Mouse (Mus musculus) myocyte (in vitro differentiated cells): Measurements from ENCODE around the gene Rnf215.

ENCODE experiments used
- CEBPB ChIP-seq: IDR thresholded peaks from 2 replicates; pipeline ENCODE4 v1.6.1; 2011; ENCODE audit warnings: mild to moderate bottlenecking, moderate library complexity; ENCODE audit not compliant: poor library complexity, insufficient read depth, severe bottlenecking
- E2F4 ChIP-seq: IDR thresholded peaks from one replicate; pipeline ENCODE4 v1.6.1; 2011; ENCODE audit warnings: mild to moderate bottlenecking, control low read depth, moderate library complexity; ENCODE audit not compliant: insufficient read depth
- MAX ChIP-seq: IDR thresholded peaks from one replicate; pipeline ENCODE4 v1.6.1; 2011; ENCODE audit warnings: low read depth, mild to moderate bottlenecking, control low read depth
- MYOD1 ChIP-seq, 3 experiments: IDR thresholded peaks; one replicate each; pipeline ENCODE4 v1.6.1; 2011; ENCODE audit warnings: control low read depth in 2 of 3, low read depth in 2 of 3, mild to moderate bottlenecking in 2 of 3, moderate library complexity in 1 of 3; ENCODE audit not compliant: insufficient read length in 2 of 3, control insufficient read depth in 1 of 3
- POLR2A ChIP-seq: IDR thresholded peaks from one replicate; pipeline ENCODE4 v1.6.1; 2011; ENCODE audit warnings: low read depth, mild to moderate bottlenecking, control low read depth, moderate library complexity; ENCODE audit not compliant: insufficient read length
- POLR2AphosphoS2 ChIP-seq: IDR thresholded peaks from one replicate; pipeline ENCODE4 v1.6.1; 2011; ENCODE audit warnings: low read depth, control low read depth; ENCODE audit not compliant: insufficient read length
- TCF12 ChIP-seq: IDR thresholded peaks from one replicate; pipeline ENCODE4 v1.6.1; 2011; ENCODE audit warnings: mild to moderate bottlenecking, control low read depth; ENCODE audit not compliant: poor library complexity, insufficient read depth, severe bottlenecking
- TCF3 ChIP-seq: IDR thresholded peaks from one replicate; pipeline ENCODE4 v1.6.1; 2011; ENCODE audit warnings: low read depth, control low read depth; ENCODE audit not compliant: insufficient read length
- USF1 ChIP-seq: IDR thresholded peaks from one replicate; pipeline ENCODE4 v1.6.1; 2011; ENCODE audit warnings: low read depth, mild to moderate bottlenecking, control low read depth, moderate library complexity

DNA sequence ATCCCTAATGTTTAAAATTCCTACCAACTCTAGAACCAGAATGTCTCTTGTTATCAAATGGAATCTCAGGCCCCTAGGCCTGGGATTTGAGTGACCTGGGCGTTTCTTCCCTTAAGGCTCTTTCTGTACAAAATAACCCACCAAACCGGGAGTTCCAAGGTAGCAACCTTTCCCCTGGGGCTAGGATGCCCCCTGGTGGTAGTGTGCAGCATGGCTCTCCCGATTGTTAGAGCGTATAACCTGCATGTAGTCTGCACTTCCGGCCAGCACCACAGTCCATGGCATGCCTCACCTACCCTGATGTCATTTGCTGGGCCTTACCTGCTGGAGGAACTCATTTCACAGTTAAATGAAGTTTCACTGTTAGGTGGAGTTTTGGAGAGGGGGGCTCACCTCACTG, 11.1 kb upstream of the Rnf215 start:
- TF ChIP-seq POLR2A: no peak
- no peak for TF ChIP-seq POLR2AphosphoS2
- no peak for TF ChIP-seq TCF12
- no peak for TF ChIP-seq USF1
- TF ChIP-seq MAX: no peak
- TF ChIP-seq CEBPB: no peak
- no peak for TF ChIP-seq E2F4
- no peak for TF ChIP-seq TCF3
- no peak for TF ChIP-seq MYOD1 (IDR thresholded peaks at IDR 0.05; ENCODE audit: control insufficient read depth in 1 of 3, insufficient read length in 2 of 3, low read depth in 2 of 3)
